ENCODE assay signal across 11 mouse cellular contexts in the genomic region with DNA sequence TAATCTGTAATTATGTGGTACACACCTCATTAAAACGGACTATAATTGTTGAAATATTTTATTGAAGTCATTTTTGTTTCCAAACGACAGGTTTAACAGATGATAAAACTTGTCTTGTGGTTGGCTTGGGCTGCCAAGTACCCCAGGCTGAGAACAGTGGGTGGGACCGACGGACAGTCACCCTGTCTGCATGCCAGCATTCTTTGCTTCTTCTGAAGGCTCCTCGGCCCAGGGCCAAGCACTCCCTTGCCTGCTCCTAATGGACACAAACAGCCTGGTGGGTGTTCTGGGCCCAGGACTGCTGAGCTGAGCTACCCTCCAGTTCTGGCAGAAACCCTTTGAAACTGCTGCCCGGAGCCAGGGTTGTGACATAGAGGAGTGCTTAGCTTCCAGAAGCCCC.
A peak's percentile ranks its signal among the peaks of the same experiment; 100 is the strongest.
DNase-seq lines count a peak whose midpoint lies in the region; ATAC-seq and TF ChIP-seq lines count a peak whose summit lies in the region.
"Had no signal": no experiment of that assay in that cellular context is flagged by ENCODE, and none has a peak within 500 bp of the region (broad histone marks: within the 10 kb centered on the region; RNA-seq: fewer than 3 reads in every experiment).

No protein-coding gene starts in this region.

- no peaks in the 10 kb centered on the region for H3K9me3 ChIP-seq in heart, embryonic 11.5 days (replicated peaks; ENCODE audit: control insufficient read depth, low read length)
- H3K9me3 ChIP-seq in limb, embryonic 12.5 days, result no peaks in the 10 kb centered on the region
- H3K9me3 ChIP-seq in stomach, postnatal 0 days (ENCODE audit: control insufficient read depth, low read length), result no peaks in the 10 kb centered on the region

- no peaks in the 10 kb centered on the region for H3K36me3 ChIP-seq in heart, embryonic 11.5 days (ENCODE audit: control insufficient read depth, insufficient read depth, low read length)
- H3K36me3 ChIP-seq in limb, embryonic 12.5 days, result no peaks in the 10 kb centered on the region
- H3K36me3 ChIP-seq in stomach, postnatal 0 days (ENCODE audit: control insufficient read depth, insufficient read depth, low read length), result no peaks in the 10 kb centered on the region
- H3K36me3 ChIP-seq: G1E had no signal

- no peaks in the 10 kb centered on the region for H3K27me3 ChIP-seq in heart, embryonic 11.5 days (ENCODE audit: control insufficient read depth, insufficient read depth, low read length)
- no peaks in the 10 kb centered on the region for H3K27me3 ChIP-seq in limb, embryonic 12.5 days
- H3K27me3 ChIP-seq in stomach, postnatal 0 days (ENCODE audit: control insufficient read depth, insufficient read depth, low read length), result no peaks in the 10 kb centered on the region

- no peak overlapping the region for H3K9ac ChIP-seq in heart, embryonic 11.5 days (ENCODE audit: low read depth, low read length)
- H3K9ac ChIP-seq in limb, embryonic 12.5 days (replicated peaks), result no peak overlapping the region
- no peak overlapping the region for H3K9ac ChIP-seq in stomach, postnatal 0 days (ENCODE audit: low read length)

- H3K4me1 ChIP-seq in heart, embryonic 11.5 days (ENCODE audit: control insufficient read depth, insufficient read depth, low read length), result 0 out of 2 replicates have a peak, but pooled peaks cover 5% of the 10 kb centered on the region
- H3K4me1 ChIP-seq in limb, embryonic 12.5 days (replicated peaks), result peaks cover 36% of the 10 kb centered on the region
- H3K4me1 ChIP-seq in stomach, postnatal 0 days (replicated peaks; ENCODE audit: control insufficient read depth, insufficient read depth), result no peaks in the 10 kb centered on the region

- H3K27ac ChIP-seq in heart, embryonic 11.5 days (ENCODE audit: low read depth, low read length), result no peak overlapping the region
- 0 out of 2 replicates have a peak overlapping the region, but pooled peaks have one; percentile 53 for H3K27ac ChIP-seq in limb, embryonic 12.5 days
- no peak overlapping the region for H3K27ac ChIP-seq in stomach, postnatal 0 days (replicated peaks)
- H3K27ac ChIP-seq: kidney, postnatal 0 days had no signal

- DNase-seq in heart, postnatal 10 days, result peak; percentile 18 to 24
- DNase-seq in urinary bladder, postnatal 14 days (ENCODE audit: low spot score), result peak; percentile 68
- no peak for DNase-seq in urinary bladder, adult 18-20 months (ENCODE audit: low spot score in 2 of 2)
- no peak for DNase-seq in MN1 (ENCODE audit: low spot score)
- DNase-seq in stomach, postnatal 0 days (ENCODE audit: low spot score), result no peak
- DNase-seq: midbrain, embryonic 14.5 days; thymus, postnatal 14 days had no signal

- WGBS in heart, embryonic 11.5 days (ENCODE audit: insufficient replicate concordance), result 61% methylated on average over 6 of the region's 6 CpGs
- 42% methylated on average over 6 of the region's 6 CpGs for WGBS in limb, embryonic 12.5 days
- WGBS in stomach, postnatal 0 days, result 31% methylated on average over 6 of the region's 6 CpGs

- no peak for TF ChIP-seq CTCF in stomach, postnatal 0 days (IDR thresholded peaks at IDR 0.05; ENCODE audit: low read depth)

- intact Hi-C loops in heart, postnatal 10 days (cut with DNase I), result no loop called here

- TF ChIP-seq EP300 in stomach, postnatal 0 days (optimal IDR thresholded peaks at IDR 0.05), result no peak

- no peak for ATAC-seq in heart, embryonic 11.5 days (replicated peaks; ENCODE audit: insufficient number of reproducible peaks, low FRiP score, low TSS enrichment)
- ATAC-seq in limb, embryonic 12.5 days (ENCODE audit: insufficient number of reproducible peaks, insufficient read depth, low FRiP score, low TSS enrichment, low read depth), result no peak
- no peak for ATAC-seq in stomach, postnatal 0 days (ENCODE audit: low FRiP score, low TSS enrichment)

- H3K4me2 ChIP-seq in heart, embryonic 11.5 days, result no peak overlapping the region
- no peak overlapping the region for H3K4me2 ChIP-seq in limb, embryonic 12.5 days
- no peak overlapping the region for H3K4me2 ChIP-seq in stomach, postnatal 0 days (replicated peaks; ENCODE audit: low read depth)

- H3K4me3 ChIP-seq in heart, embryonic 11.5 days (ENCODE audit: low read depth, low read length), result no peak overlapping the region
- H3K4me3 ChIP-seq in limb, embryonic 12.5 days (replicated peaks), result no peak overlapping the region
- H3K4me3 ChIP-seq in stomach, postnatal 0 days (ENCODE audit: low read depth, low read length), result no peak overlapping the region

Comparison
In these comparisons a context has a peak if more than half of its experiments do, and no peak if none do; other contexts are left out.
1. DNase-seq: peak in heart, postnatal 10 days (2 of 2) and urinary bladder, postnatal 14 days (single experiment); none in urinary bladder, adult 18-20 months (0 of 2), MN1 (single experiment) and stomach, postnatal 0 days (single experiment).